Mouse (Mus musculus) midbrain, embryonic 11.5 days (tissue): Measurements from ENCODE around the gene Ctnnd2. TPM values are rescaled to one million over a fixed set of nuclear protein-coding genes. Genes with fewer than 3 reads are reported as not detected.

Experiments
- ATAC-seq: fragments of 200-750 bp; cut with Nextera tagmentation; 2 replicates; pipeline ENCODE4 v1.8.0; 2017; ENCODE audit warnings: moderate TSS enrichment, moderate library complexity; ENCODE audit not compliant: low FRiP score
- DNase-seq: peaks from one replicate; pipeline ENCODE4 v3.0.0; 2015; ENCODE audit warnings: low spot score; ENCODE audit errors: missing footprints
- H3K27ac ChIP-seq: fragments of 300-500 bp; sonication (generic); 2 replicates; pipeline ENCODE4 v1.5.1; 2014; ENCODE audit warnings: low read depth, low read length
- H3K27me3 ChIP-seq: fragments of 300-500 bp; sonication (generic); 2 replicates; pipeline ENCODE4 v1.6.1; 2014; ENCODE audit warnings: mild to moderate bottlenecking, low read length, moderate library complexity, mixed read lengths; ENCODE audit not compliant: control insufficient read depth, insufficient read depth
- H3K36me3 ChIP-seq: fragments of 300-500 bp; sonication (generic); 2 replicates; pipeline ENCODE4 v1.6.1; 2014; ENCODE audit warnings: mild to moderate bottlenecking, low read length, moderate library complexity, mixed read lengths; ENCODE audit not compliant: control insufficient read depth, insufficient read depth
- H3K4me1 ChIP-seq: fragments of 300-500 bp; sonication (generic); 2 replicates; pipeline ENCODE4 v1.6.1; 2014; ENCODE audit warnings: low read length; ENCODE audit not compliant: control insufficient read depth, insufficient read depth
- H3K4me2 ChIP-seq: fragments of 300-500 bp; sonication (generic); 2 replicates; pipeline ENCODE4 v1.6.1; 2014; ENCODE audit warnings: mild to moderate bottlenecking, moderate library complexity
- H3K4me3 ChIP-seq: fragments of 300-500 bp; sonication (generic); 2 replicates; pipeline ENCODE4 v1.5.1; 2014; ENCODE audit warnings: low read depth, low read length
- H3K9ac ChIP-seq: fragments of 300-500 bp; sonication (generic); 2 replicates; pipeline ENCODE4 v1.6.1; 2014; ENCODE audit warnings: low read length
- H3K9me3 ChIP-seq: fragments of 300-500 bp; sonication (generic); 2 replicates; pipeline ENCODE4 v1.6.1; 2016; ENCODE audit warnings: low read length; ENCODE audit not compliant: control insufficient read depth
- WGBS: fragments of 180-500 bp; shearing (Covaris S2); extraction: QIAGEN DNeasy Blood & Tissue Kit; methylation state at CpG from one replicate; pipeline ENCODE4 v1.1.7; 2014; 5-methylcytosine and 5-hydroxymethylcytosine counted together
- polyA plus RNA-seq: library from polyadenylated mRNA; unstranded; fragments of >200 nt; fragmentation: Nextera tagmentation; extraction: Ambion mirVana; gene quantifications from 2 replicates; pipeline ENCODE4 v1.2.1, GENCODE M21; 2014

Gene Ctnnd2
- polyA plus RNA-seq, 1 experiment from 2014 or later, result 19.7 TPM

DNA sequence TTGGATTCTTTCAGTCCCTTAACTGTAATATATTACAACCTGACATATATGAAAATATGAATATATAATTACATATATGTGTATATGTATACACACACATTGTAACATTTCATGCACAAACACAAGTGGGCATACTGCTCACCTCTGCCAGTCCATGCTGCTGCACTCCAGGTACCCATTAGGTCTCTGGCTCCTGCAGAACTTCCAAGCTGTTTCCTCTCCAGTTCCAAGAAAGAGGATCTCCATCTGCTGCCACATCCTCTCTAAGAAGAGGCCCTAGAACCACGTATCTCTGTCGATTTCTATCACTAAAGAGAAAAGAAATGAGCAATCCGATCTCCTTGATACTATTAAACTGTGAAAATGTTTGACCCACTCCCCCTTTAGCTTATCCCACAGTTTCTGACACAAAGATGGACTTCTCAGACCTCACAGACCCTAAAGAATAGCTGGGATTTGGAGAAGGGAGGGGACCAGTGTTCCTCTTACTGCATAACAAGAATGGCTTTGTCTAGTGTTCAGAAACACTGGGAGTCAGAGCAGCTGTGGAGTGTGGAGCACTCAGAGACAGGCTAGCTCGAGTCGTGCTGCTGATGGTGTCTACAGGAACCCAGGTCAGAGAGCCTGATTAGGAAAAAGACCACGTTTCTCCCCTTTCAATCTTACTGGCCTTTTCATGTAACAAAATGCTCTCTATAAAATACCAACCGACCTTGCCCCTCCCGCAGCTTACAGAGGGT, 790.2 kb downstream of the Ctnnd2 start:
- Histone ChIP-seq H3K27ac (no peak overlapping the region), H3K9me3 (no peaks in the 10 kb centered on the region), H3K4me3 (no peak overlapping the region), H3K36me3 (no peaks in the 10 kb centered on the region), H3K4me2 (no peak overlapping the region), H3K4me1 (no peaks in the 10 kb centered on the region), H3K27me3 (no peaks in the 10 kb centered on the region), H3K9ac (no peak overlapping the region)
- ATAC-seq (no peak), DNase-seq (peak; percentile 53)
- WGBS, result 76% methylated on average over 8 of the region's 8 CpGs

DNA sequence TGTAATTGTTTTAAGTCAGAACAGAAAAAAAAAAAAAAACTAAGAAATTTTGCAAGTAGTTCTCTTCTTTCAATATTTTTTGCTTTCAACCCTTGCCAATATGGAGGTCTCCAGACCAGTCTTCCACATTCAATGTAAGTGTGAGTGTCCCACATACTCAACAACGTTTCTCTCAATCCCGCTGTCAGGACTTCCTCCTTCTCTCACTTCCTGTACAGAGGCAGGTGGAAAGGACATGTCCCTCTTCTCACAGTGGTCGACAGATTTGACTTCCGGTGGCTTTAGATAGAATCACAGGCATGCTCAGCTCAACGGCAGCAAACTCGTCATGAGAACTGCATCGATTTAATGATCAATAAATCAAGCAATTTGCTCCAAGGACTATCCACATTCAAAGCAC, 791.7 kb downstream of the Ctnnd2 start:
- Histone ChIP-seq H3K27me3 (no peaks in the 10 kb centered on the region), H3K4me2 (no peak overlapping the region), H3K9me3 (no peaks in the 10 kb centered on the region), H3K9ac (no peak overlapping the region), H3K27ac (no peak overlapping the region), H3K36me3 (no peaks in the 10 kb centered on the region), H3K4me1 (no peaks in the 10 kb centered on the region), H3K4me3 (no peak overlapping the region)
- no peak for ATAC-seq
- DNase-seq, result peak; percentile 56
- WGBS, result 95% methylated on average over 7 of the region's 7 CpGs

DNA sequence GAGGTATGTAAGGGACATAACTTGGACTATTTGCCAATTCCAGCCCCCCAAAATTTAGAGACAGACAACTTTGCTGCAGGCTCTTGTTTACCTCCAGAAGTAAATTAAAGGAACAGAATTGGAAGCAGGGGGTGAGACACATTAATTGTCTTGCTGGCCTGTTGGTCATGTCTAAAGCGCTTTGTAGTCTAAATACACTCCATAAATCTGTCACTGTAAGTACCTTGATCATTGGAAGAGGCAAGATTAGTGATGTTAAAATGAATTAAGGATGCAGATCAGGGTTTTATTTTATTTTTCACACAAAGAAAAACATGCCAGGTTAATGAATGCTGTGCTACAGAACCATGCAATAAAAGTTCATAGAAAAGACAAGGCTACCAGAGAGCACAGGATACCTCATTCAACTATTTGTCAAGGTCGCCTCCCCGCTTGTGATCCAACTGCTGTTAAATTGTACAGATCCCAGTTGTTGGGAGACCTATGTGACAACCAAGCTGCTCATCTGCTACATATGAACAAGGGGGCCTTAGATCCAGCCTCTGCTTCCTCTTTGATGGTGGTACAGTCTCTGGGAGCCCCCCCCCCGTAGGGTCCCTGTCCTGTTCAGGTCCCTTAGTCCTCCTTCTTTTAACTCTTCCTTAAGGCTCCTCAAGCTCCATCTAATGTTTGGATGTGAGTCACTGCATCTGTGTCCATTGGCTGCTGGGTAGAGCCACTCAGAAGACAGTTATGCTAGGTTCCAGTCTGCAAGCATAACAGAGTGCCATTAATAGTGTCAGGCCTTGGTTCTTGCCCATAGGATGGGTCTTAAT, 792.7 kb downstream of the Ctnnd2 start:
- no peak for ATAC-seq

DNA sequence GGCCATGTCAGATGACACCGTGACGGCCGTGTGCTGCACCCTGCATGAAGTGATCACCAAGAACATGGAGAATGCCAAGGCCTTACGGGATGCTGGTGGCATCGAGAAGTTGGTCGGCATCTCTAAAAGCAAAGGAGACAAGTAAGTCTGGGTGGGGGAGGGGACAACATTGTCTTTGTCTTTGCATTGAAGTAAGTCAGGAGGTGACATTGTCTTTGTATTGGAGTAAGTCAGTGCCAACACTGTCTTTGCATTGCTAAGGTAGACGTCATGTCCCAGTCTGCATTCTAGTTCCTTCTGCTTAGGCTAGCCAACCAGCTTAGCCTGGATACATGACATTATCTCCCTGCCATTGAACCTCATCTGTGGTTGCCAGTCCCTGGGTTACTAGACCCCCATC, 794.4 kb downstream of the Ctnnd2 start:
- H3K36me3 ChIP-seq, result no peaks in the 10 kb centered on the region
- H3K27ac ChIP-seq, result no peak overlapping the region
- DNase-seq (peak; percentile 59), ATAC-seq (no peak)
- H3K4me3 ChIP-seq, result no peak overlapping the region
- no peaks in the 10 kb centered on the region for H3K4me1 ChIP-seq
- no peaks in the 10 kb centered on the region for H3K27me3 ChIP-seq
- H3K4me2 ChIP-seq, result no peak overlapping the region
- no peaks in the 10 kb centered on the region for H3K9me3 ChIP-seq
- no peak overlapping the region for H3K9ac ChIP-seq
- WGBS, result 93% methylated on average over 7 of the region's 7 CpGs

More for the DNA sequence above, 792.7 kb downstream of the Ctnnd2 start:
- no peak overlapping the region for H3K9ac ChIP-seq
- H3K36me3 ChIP-seq, result no peaks in the 10 kb centered on the region
- no peak overlapping the region for H3K4me3 ChIP-seq
- no peaks in the 10 kb centered on the region for H3K9me3 ChIP-seq
- 86% methylated on average over 4 of the region's 4 CpGs for WGBS
- DNase-seq, result peak; percentile 79
- H3K4me1 ChIP-seq, result no peaks in the 10 kb centered on the region
- H3K4me2 ChIP-seq, result no peak overlapping the region
- no peaks in the 10 kb centered on the region for H3K27me3 ChIP-seq
- H3K27ac ChIP-seq, result no peak overlapping the region

DNA sequence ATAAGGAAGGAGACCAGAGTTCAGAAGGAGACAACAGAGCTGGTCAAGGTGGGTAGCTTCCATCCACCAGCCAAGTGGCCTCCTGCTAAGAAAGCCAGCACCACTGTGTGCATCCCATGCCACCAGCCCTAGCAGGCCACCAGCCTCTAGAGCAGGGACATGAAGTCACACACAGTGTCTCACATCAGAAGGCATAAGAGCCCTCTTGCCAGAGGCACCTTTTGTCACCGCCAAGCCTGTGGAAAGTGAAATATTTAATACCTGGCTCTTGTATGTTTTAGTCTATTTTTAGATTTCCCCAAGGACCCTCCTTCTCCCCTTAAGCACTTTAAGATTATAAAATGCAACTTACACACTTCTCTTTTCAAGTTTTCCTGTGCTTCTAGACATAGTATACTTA, 802.0 kb downstream of the Ctnnd2 start:
- H3K36me3 ChIP-seq, result no peaks in the 10 kb centered on the region
- no peaks in the 10 kb centered on the region for H3K27me3 ChIP-seq
- no peak overlapping the region for H3K9ac ChIP-seq
- H3K9me3 ChIP-seq, result no peaks in the 10 kb centered on the region
- no peaks in the 10 kb centered on the region for H3K4me1 ChIP-seq
- 89% methylated on average over 1 of the region's 1 CpGs for WGBS
- no peak for ATAC-seq
- no peak overlapping the region for H3K27ac ChIP-seq
- H3K4me3 ChIP-seq, result no peak overlapping the region
- H3K4me2 ChIP-seq, result no peak overlapping the region
- DNase-seq, result no peak

DNA sequence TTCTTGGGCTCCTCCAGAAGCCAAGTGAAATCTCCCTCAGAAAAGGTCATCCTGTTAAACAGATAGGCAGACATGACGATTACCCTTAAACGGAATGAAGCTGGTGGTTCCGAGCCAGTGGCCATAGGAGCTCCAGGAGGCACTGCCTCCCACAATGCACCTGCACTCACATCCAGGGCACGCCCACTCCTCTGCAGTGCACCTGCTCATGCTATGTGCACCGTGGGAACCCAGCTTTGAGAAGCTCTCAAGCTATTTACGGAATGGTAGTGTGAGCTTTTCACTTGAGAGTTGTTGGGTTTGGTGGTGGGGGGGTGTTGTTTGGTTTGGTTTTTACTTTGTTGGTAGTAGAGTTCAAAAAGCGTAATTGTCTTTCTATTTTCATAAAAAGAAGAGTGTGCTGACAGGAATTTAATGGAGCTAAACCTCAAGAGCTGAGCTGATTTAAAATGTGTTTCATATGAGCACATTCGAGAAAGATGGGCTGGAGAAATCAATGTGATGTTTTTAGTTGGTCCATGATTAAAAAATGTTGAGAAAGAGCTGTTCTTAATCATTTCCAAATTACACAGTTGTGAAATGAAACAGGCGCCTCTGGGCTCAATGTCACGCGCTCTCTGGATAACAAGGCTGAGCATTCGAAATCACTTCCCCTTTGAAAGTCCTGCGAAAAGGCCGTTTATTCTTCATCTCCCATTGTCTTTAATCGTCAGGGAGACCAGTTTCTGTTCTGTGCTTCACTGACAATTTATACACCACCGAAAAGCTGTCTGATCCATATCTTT, 802.8 kb downstream of the Ctnnd2 start:
- DNase-seq (no peak), ATAC-seq (no peak)
- no peak overlapping the region for H3K4me3 ChIP-seq
- H3K9me3 ChIP-seq, result no peaks in the 10 kb centered on the region
- no peaks in the 10 kb centered on the region for H3K27me3 ChIP-seq
- no peak overlapping the region for H3K9ac ChIP-seq
- 86% methylated on average over 16 of the region's 16 CpGs for WGBS
- H3K27ac ChIP-seq, result no peak overlapping the region
- no peak overlapping the region for H3K4me2 ChIP-seq
- no peaks in the 10 kb centered on the region for H3K36me3 ChIP-seq
- H3K4me1 ChIP-seq, result no peaks in the 10 kb centered on the region

DNA sequence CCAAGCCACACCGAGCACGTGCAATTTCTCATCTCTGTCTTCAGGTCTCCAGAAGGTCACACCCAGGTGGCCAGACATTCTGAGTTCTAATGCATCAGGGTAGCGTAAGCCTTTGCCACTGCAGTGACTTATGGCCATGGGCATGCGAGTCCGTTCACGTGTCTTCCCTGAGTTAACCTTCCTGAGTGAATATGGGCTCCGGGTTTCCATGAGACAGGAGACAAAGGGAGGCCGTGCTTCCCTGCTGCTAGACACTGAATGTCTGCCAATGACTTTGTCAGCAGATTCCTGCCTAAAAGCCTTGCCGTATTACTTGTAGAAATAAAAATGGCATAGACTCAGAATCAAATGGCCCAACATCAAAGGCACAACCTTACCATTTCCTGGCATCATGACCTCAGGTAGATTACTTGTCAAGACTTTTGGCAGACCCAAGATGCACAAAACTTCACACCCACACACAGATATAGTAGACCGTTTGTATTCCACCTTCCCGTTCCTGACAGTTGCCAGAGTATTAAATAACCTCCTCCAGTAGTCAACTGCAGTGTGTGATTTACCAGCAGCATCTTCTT, 804.9 kb downstream of the Ctnnd2 start:
- Histone ChIP-seq H3K36me3 (no peaks in the 10 kb centered on the region), H3K9ac (no peak overlapping the region), H3K4me3 (no peak overlapping the region), H3K9me3 (no peaks in the 10 kb centered on the region), H3K4me1 (no peaks in the 10 kb centered on the region), H3K27me3 (no peaks in the 10 kb centered on the region), H3K4me2 (no peak overlapping the region), H3K27ac (no peak overlapping the region)
- DNase-seq, result no peak
- no peak for ATAC-seq
- WGBS, result 89% methylated on average over 11 of the region's 11 CpGs

DNA sequence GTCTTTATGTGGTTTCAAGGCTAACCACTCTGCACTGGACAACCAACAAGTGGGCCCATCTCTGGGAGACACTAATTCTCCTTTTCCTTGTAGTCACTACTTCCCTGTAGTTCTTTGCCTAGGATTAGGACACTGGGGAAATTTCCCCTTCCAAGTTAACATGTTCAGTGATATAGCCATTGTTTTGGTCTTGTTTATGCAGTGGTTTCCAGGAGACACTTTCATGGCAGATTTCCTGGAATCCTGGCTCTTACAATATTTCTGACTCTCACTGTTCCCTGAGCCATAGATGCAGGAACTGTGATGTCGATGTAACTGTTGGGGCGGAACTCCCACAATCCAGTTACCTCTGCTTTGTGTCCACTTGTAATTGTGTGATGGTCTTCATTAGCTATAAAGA, 814.5 kb downstream of the Ctnnd2 start:
- ATAC-seq, result no peak
- Histone ChIP-seq H3K4me3 (no peak overlapping the region), H3K27ac (no peak overlapping the region), H3K36me3 (no peaks in the 10 kb centered on the region), H3K4me2 (no peak overlapping the region), H3K9ac (no peak overlapping the region), H3K27me3 (no peaks in the 10 kb centered on the region), H3K9me3 (no peaks in the 10 kb centered on the region), H3K4me1 (no peaks in the 10 kb centered on the region)
- no peak for DNase-seq
- 79% methylated on average over 2 of the region's 2 CpGs for WGBS
